23 mouse cellular contexts compared by ENCODE assay signal in the genomic region with DNA sequence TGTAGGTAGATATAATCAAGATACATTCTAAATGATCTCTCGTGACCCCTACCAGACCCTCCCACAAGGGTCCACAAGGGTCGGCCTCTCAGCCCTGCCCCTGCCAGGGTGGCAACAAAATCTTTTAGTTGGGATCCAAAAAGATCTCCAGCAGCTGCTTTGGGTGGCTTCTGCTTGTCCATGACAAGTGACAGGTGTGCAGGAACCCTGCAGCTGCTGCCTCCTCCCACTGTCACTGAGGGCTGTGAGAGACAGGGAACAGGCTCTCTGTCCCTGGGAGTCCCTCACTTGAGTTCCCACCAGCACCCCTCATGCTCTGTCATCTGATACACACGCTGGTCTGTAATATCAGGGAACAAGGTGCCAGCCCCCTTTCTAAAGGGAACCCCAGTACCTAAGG. TPM values are rescaled to one million over a fixed set of nuclear protein-coding genes. Genes with fewer than 3 reads are reported as not detected.
A peak's percentile ranks its signal among the peaks of the same experiment; 100 is the strongest.
DNase-seq lines count a peak whose midpoint lies in the region; ATAC-seq lines count a peak whose summit lies in the region.
"Had no signal": no experiment of that assay in that cellular context is flagged by ENCODE, and none has a peak within 500 bp of the region (broad histone marks: within the 10 kb centered on the region; RNA-seq: fewer than 3 reads in every experiment).

No protein-coding gene starts in this region.

- peak; percentile 62 for DNase-seq in embryonic facial prominence, embryonic 14.5 days (ENCODE audit: low spot score)
- DNase-seq in embryonic facial prominence, embryonic 10.5 days (ENCODE audit: low spot score), result no peak
- DNase-seq in neural tube, embryonic 11.5 days (ENCODE audit: low spot score), result peak; percentile 4
- DNase-seq in layer of hippocampus, adult 18-20 months (ENCODE audit: low spot score in 2 of 2), result no peak
- DNase-seq: adrenal gland, adult 2 months; adrenal gland, postnatal 10 days; adrenal gland, postnatal 25 days; B cell, adult 2 months; cerebellum, adult 11 months; cerebellum, adult 18-20 months; cerebellum, adult 8-10 months; cerebellum, adult 9-11 months; cerebellum, postnatal 14 days; cerebellum, postnatal 36 days; embryo, embryonic 11 days had no signal

- 61% methylated on average over 2 of the region's 3 CpGs for WGBS in embryonic facial prominence, embryonic 14.5 days
- 81% methylated on average over 3 of the region's 3 CpGs for WGBS in embryonic facial prominence, embryonic 10.5 days
- WGBS in neural tube, embryonic 11.5 days, result 79% methylated on average over 3 of the region's 3 CpGs
- 83% methylated on average over 3 of the region's 3 CpGs for WGBS in neural tube, embryonic 15.5 days

- no peaks in the 10 kb centered on the region for H3K27me3 ChIP-seq in embryonic facial prominence, embryonic 14.5 days (replicated peaks; ENCODE audit: control insufficient read depth, insufficient read depth, low read length)
- no peaks in the 10 kb centered on the region for H3K27me3 ChIP-seq in embryonic facial prominence, embryonic 10.5 days (replicated peaks; ENCODE audit: low read depth, poor library complexity, severe bottlenecking)
- H3K27me3 ChIP-seq in neural tube, embryonic 11.5 days (ENCODE audit: control insufficient read depth, insufficient read depth, low read length), result no peaks in the 10 kb centered on the region
- no peaks in the 10 kb centered on the region for H3K27me3 ChIP-seq in neural tube, embryonic 15.5 days (replicated peaks)
- H3K27me3 ChIP-seq: embryonic facial prominence, embryonic 12.5 days; embryonic facial prominence, embryonic 15.5 days; forebrain, embryonic 12.5 days had no signal

- H3K9me3 ChIP-seq in embryonic facial prominence, embryonic 14.5 days (ENCODE audit: control insufficient read depth, low read length), result no peaks in the 10 kb centered on the region
- no peaks in the 10 kb centered on the region for H3K9me3 ChIP-seq in embryonic facial prominence, embryonic 10.5 days
- no peaks in the 10 kb centered on the region for H3K9me3 ChIP-seq in neural tube, embryonic 11.5 days (ENCODE audit: control insufficient read depth, low read length)
- H3K9me3 ChIP-seq in neural tube, embryonic 15.5 days (replicated peaks), result no peaks in the 10 kb centered on the region
- H3K9me3 ChIP-seq: embryonic facial prominence, embryonic 12.5 days; embryonic facial prominence, embryonic 15.5 days; forebrain, embryonic 10.5 days; forebrain, embryonic 12.5 days had no signal

- no peak overlapping the region for H3K27ac ChIP-seq in embryonic facial prominence, embryonic 14.5 days (replicated peaks; ENCODE audit: low read depth, low read length)
- no peak overlapping the region for H3K27ac ChIP-seq in embryonic facial prominence, embryonic 10.5 days (replicated peaks)
- H3K27ac ChIP-seq in neural tube, embryonic 11.5 days (ENCODE audit: low read depth, low read length), result no peak overlapping the region
- no peak overlapping the region for H3K27ac ChIP-seq in neural tube, embryonic 15.5 days (replicated peaks)
- H3K27ac ChIP-seq: embryonic facial prominence, embryonic 12.5 days; embryonic facial prominence, embryonic 15.5 days; forebrain, embryonic 10.5 days; forebrain, embryonic 12.5 days had no signal

- H3K36me3 ChIP-seq in embryonic facial prominence, embryonic 14.5 days (ENCODE audit: control insufficient read depth, insufficient read depth, low read length), result no peaks in the 10 kb centered on the region
- H3K36me3 ChIP-seq in embryonic facial prominence, embryonic 10.5 days (replicated peaks), result no peaks in the 10 kb centered on the region
- no peaks in the 10 kb centered on the region for H3K36me3 ChIP-seq in neural tube, embryonic 11.5 days (ENCODE audit: control insufficient read depth, insufficient read depth, low read length)
- no peaks in the 10 kb centered on the region for H3K36me3 ChIP-seq in neural tube, embryonic 15.5 days
- H3K36me3 ChIP-seq: embryonic facial prominence, embryonic 12.5 days; embryonic facial prominence, embryonic 15.5 days; forebrain, embryonic 10.5 days; forebrain, embryonic 12.5 days had no signal

- H3K4me2 ChIP-seq in embryonic facial prominence, embryonic 14.5 days (ENCODE audit: low read depth, low read length), result no peak overlapping the region
- no peak overlapping the region for H3K4me2 ChIP-seq in neural tube, embryonic 11.5 days (ENCODE audit: low read depth)
- H3K4me2 ChIP-seq in neural tube, embryonic 15.5 days, result no peak overlapping the region
- H3K4me2 ChIP-seq: embryonic facial prominence, embryonic 12.5 days; embryonic facial prominence, embryonic 15.5 days; forebrain, embryonic 12.5 days had no signal

- no peak overlapping the region for H3K4me3 ChIP-seq in embryonic facial prominence, embryonic 14.5 days (ENCODE audit: low read depth, low read length)
- no peak overlapping the region for H3K4me3 ChIP-seq in embryonic facial prominence, embryonic 10.5 days
- H3K4me3 ChIP-seq in neural tube, embryonic 11.5 days (ENCODE audit: low read depth, low read length), result no peak overlapping the region
- no peak overlapping the region for H3K4me3 ChIP-seq in neural tube, embryonic 15.5 days (replicated peaks)
- H3K4me3 ChIP-seq: embryonic facial prominence, embryonic 12.5 days; embryonic facial prominence, embryonic 15.5 days; erythroblast, embryonic 14.5 days; forebrain, embryonic 10.5 days; forebrain, embryonic 12.5 days had no signal

- H3K4me1 ChIP-seq in embryonic facial prominence, embryonic 14.5 days (ENCODE audit: control insufficient read depth, insufficient read depth, low read length), result no peaks in the 10 kb centered on the region
- H3K4me1 ChIP-seq in embryonic facial prominence, embryonic 10.5 days, result peaks cover 6% of the 10 kb centered on the region; the same call in 1 of the 2 replicates
- no peaks in the 10 kb centered on the region for H3K4me1 ChIP-seq in neural tube, embryonic 11.5 days (ENCODE audit: control insufficient read depth, insufficient read depth, low read length)
- H3K4me1 ChIP-seq in neural tube, embryonic 15.5 days, result peaks cover 6% of the 10 kb centered on the region; the same call in 1 of the 2 replicates
- H3K4me1 ChIP-seq: embryonic facial prominence, embryonic 12.5 days; forebrain, embryonic 12.5 days had no signal

- ATAC-seq in embryonic facial prominence, embryonic 14.5 days (ENCODE audit: low read depth), result no peak
- no peak for ATAC-seq in neural tube, embryonic 11.5 days (ENCODE audit: insufficient read depth, low FRiP score, low TSS enrichment)
- ATAC-seq in neural tube, embryonic 15.5 days (ENCODE audit: low FRiP score), result no peak
- ATAC-seq: forebrain, embryonic 14.5 days; forebrain, embryonic 16.5 days had no signal

- H3K9ac ChIP-seq in embryonic facial prominence, embryonic 14.5 days (ENCODE audit: low read depth, low read length), result no peak overlapping the region
- no peak overlapping the region for H3K9ac ChIP-seq in neural tube, embryonic 11.5 days (ENCODE audit: low read length)
- H3K9ac ChIP-seq in neural tube, embryonic 15.5 days (replicated peaks), result no peak overlapping the region
- H3K9ac ChIP-seq: embryonic facial prominence, embryonic 12.5 days; embryonic facial prominence, embryonic 15.5 days; forebrain, embryonic 12.5 days had no signal

RNA-seq across cellular contexts. Expression of a gene that starts 8.3 kb away (rescaled TPM):
- 241 and 249 TPM in 2 replicates for polyA plus RNA-seq in embryonic facial prominence, embryonic 14.5 days (2014; fragmentation: Nextera tagmentation; extraction: Ambion mirVana)
- polyA plus RNA-seq in embryonic facial prominence, embryonic 10.5 days (2016; fragmentation: Nextera tagmentation; extraction: Ambion mirVana), result 392 and 405 TPM in 2 replicates
- 427 and 432 TPM in 2 replicates for polyA plus RNA-seq in neural tube, embryonic 11.5 days (2014; fragmentation: Nextera tagmentation; extraction: Ambion mirVana)
- 280 and 292 TPM in 2 replicates for polyA plus RNA-seq in neural tube, embryonic 15.5 days (2015; fragmentation: Nextera tagmentation; extraction: Ambion mirVana)
- total RNA-seq in layer of hippocampus, adult 18-20 months (2021), result 100 to 1,000 TPM; 186 to 195 TPM

RNA-seq across cellular contexts. Expression of a gene that starts 57.8 kb away (rescaled TPM):
- 10.6 and 11.4 TPM in 2 replicates for polyA plus RNA-seq in embryonic facial prominence, embryonic 14.5 days (2014; fragmentation: Nextera tagmentation; extraction: Ambion mirVana)
- 16.0 and 16.2 TPM in 2 replicates for polyA plus RNA-seq in embryonic facial prominence, embryonic 10.5 days (2016; fragmentation: Nextera tagmentation; extraction: Ambion mirVana)
- 11.9 and 13.6 TPM in 2 replicates for polyA plus RNA-seq in neural tube, embryonic 11.5 days (2014; fragmentation: Nextera tagmentation; extraction: Ambion mirVana)
- polyA plus RNA-seq in neural tube, embryonic 15.5 days (2015; fragmentation: Nextera tagmentation; extraction: Ambion mirVana), result 10.4 and 11.8 TPM in 2 replicates
- total RNA-seq in layer of hippocampus, adult 18-20 months (2021), result 10 to 100 TPM; 16.8 to 17.4 TPM

Comparison
In these comparisons a context has a peak if more than half of its experiments do, and no peak if none do; other contexts are left out.
1. DNase-seq: peak in embryonic facial prominence, embryonic 14.5 days (single experiment) and neural tube, embryonic 11.5 days (single experiment); none in embryonic facial prominence, embryonic 10.5 days (single experiment) and layer of hippocampus, adult 18-20 months (0 of 2).